Mouse (Mus musculus) layer of hippocampus, adult 9-11 months (tissue): ENCODE data around the gene Gm6020.
A peak's percentile ranks its signal among the peaks of the same experiment; 100 is the strongest.
"Not testable (repeated sequence)": the region's sequence is repeated elsewhere in the genome, so short reads cannot be mapped to it uniquely, and the experiment has no call there.

ENCODE experiments used
- DNase-seq: peaks from one replicate; pipeline ENCODE4 v3.0.0; 2022

The Gm6020 gene

DNA sequence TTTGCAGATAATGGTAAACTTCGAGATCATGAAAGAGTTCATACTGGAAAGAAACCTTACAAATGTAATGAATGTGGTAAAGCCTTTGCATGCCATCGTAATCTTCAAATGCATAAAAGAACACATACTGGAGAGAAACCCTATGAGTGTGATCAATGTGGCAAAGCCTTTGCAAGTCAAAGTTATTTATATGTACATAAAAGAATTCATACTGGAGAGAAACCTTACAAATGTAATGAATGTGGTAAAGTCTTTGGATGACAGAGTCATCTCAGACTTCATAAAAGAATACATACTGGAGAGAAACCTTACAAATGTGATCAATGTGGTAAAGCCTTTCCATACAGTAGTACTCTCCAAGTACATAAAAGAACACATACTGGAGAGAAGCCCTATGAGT lies at the start of gene Gm6020:
TSS of gene Gm6020 (plus strand) at position 301 of the 400 bp plus-strand sequence.
- not testable (repeated sequence) for DNase-seq

DNA sequence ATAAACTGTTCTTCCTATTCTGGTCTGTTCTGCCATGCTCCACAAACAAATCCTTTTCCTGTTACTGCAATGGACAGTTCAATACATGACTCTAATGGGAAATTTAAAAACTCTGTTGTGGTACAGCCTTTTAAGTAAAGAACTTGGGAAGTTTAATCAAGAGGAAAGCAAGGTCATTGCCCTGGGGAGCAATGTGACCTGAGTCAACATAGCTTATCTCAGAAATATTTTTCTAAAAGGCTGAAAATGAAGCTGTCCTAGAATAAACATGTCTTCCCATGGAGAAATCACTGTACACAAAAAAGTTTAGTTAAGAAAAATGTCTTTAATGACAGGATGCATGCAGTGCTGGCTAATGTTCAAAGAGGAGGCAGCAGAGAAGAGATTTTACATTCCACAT lies 45.0 kb upstream of the Gm6020 start:
- no peak for DNase-seq

DNA sequence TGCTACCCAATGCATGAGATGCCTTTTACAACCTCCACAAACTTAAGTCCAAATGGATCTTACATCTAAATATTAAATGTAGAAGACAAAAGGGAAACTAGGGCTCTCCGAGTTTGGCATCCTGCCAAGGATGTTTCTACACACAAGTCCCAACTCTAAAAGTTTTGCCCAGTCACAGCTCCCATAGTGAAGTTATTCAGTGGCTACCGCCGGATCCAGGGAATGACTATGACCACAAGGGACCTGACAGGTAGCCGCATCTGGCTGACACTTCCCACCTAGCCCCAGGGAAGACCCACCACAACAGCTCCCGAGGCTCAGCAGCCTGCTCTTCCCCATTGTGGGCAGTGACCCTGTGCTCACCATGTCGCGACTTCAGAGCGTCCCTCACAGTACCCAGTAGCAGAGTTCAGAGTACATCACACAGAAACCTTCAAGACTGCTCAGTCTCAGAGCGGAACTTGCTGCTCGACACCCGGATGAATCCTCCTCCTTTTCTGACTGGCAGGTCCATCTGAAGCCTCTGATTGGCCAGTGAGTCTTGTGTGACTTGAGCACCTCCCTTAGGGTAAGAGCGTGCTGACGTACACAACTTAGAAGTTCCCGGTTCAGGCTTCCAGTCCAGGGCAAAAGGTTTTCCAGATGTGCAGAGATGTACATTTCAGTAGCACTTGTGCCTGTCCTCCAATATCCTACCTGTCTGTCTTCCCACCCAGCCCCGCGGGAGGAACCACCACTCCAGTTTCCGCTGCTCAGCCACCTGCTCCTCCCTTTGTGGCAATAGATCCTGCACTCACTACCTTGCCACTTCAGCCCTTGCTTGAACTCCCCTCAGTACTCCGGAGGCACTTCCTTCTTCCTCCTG lies 43.1 kb upstream of the Gm6020 start, which contains the start of gene Zfp950:
TSS of gene Zfp950 (minus strand) at position 499 of the 865 bp plus-strand sequence.
- peak; percentile 94 for DNase-seq

DNA sequence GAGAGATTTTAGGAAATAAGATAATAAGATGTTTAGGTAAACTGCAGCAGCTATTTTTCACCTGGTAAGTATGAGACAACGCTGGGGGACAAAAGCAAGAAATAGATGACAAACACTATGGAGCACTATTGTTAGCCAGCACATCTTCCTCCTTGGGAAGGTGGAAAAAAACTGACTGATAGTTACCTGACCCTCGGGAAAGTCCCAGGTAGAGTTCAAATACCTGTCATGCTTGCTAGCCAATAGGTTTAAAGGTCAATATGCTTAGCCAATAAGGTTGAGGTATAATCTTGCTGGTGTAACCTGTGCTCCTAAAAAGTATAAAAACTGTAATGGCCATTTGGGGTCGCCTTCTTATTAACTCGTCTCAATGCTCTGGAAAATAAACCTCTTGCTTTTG lies 42.4 kb upstream of the Gm6020 start:
- no peak for DNase-seq

DNA sequence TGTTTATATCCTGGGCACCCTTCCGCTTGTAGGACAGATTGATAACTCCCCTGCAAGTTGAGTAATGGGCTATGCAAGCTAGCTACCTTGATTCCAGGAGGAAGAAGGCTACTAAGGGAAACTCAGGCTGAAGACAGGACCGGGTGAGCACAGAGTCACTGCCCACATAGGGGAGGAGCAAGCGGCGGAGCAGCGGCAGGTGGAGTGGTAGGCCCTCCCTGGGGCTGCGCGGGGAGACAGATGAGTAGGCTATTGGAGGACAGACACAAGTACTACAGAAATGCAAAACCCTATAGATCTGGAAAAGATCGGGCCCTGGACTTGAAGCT lies 32.4 kb upstream of the Gm6020 start:
- no peak for DNase-seq

DNA sequence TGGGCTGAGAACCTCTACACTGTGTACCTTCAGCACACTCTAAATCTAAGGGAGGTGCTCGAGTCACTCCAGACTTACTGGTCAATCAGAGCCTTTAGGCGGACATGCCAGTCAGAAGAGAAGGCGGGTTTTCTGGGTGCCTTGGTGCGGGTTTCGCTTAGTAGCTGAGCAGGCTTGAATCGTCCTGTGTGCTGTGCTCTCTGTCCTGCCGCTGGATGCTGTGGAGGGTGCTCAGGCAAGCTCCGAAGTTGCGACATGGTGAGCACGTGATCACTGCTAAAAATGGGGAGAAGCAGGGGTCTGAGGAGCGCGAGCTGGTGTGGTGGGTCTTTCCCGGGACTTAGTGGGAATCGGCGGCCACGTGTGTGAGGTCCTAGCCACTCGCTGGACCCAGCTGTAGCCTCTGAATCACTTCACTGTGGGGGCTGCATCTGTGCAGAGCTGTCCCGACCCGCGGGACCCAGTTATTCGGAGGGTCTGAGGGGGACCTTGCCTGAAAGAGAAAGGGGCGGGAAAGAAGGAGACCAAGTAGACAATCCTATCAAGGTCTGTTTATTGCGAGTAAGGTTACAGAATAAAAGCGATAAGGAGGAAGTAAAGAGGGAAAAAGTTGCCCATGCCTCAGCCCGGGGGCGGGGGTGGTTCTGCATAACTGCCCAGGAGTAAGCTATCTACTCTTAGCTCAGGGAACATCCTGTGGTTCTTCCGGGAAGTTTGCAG lies 31.8 kb upstream of the Gm6020 start:
- DNase-seq: no peak

DNA sequence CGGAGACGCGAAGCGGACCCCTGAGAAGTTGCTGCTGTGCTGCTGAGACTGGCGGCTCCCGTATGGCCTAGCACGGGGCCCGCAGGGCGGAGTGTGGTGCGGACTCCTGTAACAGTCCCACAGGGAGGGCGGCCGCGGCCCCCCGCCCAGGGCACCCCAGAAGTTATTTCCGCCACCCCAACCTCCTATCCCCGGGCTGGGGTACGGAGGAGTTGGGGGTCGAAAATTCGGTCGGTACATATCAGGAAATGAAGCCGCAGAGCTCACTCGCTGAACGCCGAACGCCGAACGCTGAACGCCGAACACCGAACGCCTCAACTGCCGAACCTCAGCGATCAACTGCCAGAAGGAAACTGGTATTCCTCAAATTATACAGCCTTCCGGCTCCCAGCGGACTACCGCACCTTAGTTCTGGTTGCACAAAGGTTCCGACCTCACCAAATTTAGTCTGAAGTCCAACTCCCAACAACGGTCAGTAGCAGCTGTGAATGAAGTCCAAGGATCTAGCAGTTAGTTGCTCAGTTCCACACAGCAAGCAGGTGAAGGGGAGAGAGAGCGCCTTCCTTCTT lies 7.8 kb upstream of the Gm6020 start, which contains the start of gene Gm7102:
TSS of gene Gm7102 (minus strand) at position 554 of the 569 bp plus-strand sequence.
- no peak for DNase-seq

DNA sequence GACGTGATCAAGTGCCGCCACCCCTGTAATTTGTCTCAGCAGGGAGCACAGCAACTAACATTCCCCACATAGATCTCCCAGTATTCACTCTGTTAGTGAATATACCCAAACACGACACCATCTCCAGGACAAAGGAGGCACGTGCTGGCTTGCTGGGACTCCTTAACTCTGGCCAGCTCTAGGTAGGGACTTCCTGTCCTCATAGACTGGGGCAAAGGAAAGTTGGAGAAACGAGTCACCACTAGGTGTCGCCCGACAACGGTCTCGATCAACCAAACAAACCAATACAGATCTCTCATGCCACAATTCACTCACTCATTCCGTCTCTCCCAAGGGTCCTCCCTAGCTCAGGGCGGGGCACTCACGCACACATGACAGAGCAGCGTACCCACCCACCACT lies 15.6 kb downstream of the Gm6020 start:
- peak; percentile 88 for DNase-seq

DNA sequence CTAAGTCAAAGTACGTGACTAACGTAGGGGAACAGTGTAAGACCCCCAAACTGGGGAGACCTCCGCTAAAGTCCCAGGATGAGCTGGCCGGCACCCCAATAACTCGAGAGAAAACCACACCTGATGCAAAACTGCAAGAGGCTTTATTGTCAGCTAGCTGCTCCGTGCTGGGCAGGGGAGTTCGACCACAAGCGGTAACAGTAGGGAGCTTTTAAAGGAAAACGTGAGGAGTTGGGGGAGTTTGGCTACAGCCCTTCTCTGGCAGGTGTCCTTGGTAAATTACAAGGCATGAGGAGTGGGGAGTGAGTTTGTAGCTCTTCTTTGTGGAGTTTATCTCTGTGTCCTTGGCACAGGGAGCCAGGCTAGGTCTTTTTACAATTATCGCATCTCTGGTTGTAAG lies 16.1 kb downstream of the Gm6020 start:
- no peak for DNase-seq

DNA sequence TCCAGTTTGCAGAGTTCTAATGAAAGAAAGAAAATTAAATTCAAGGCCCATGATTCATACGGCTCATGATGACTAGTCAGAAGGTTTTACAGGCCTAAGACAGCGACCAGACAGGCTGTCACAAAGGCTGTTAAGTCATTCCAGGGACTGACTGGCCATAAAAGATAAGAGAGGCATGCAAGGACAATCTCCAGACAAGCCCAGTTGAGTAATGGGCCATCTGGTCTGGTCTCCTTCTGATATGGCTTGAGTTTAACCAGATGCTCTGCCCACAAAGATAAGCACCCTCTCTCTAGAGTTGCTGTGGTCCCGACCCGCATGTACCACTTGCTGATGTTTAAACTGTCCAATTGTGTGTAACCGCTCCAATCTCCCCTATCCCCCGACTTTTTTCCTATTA lies 23.8 kb downstream of the Gm6020 start:
- not testable (repeated sequence) for DNase-seq

DNA sequence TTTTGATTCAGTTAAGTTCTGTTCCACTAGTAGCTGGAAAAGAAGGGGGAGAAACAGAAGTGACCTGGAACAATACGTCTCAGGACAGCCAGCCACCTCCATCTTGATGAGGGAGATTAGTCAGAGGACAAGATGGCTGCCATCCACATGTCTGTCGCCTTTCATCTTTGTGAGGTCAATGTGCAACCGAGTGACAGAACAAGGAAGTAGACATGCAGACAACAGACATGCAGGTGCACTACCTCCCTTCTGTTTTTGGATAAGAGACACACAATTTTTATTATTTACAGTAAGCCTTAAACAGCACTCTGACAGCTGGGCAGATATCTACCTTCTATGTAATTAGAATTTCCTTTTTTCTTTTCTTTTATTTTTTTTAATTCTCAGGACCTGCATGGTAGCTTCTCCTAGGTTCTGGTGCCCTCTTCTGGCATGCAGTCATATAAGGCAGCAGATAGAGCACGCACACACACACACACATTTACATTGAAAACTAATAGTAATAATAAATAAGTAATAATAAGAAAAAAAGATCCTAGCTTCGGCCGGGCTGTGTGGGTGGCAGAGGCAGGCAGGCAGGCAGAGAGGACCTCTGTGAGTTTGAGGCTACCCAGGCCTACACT lies 40.1 kb downstream of the Gm6020 start:
- no peak for DNase-seq

DNA sequence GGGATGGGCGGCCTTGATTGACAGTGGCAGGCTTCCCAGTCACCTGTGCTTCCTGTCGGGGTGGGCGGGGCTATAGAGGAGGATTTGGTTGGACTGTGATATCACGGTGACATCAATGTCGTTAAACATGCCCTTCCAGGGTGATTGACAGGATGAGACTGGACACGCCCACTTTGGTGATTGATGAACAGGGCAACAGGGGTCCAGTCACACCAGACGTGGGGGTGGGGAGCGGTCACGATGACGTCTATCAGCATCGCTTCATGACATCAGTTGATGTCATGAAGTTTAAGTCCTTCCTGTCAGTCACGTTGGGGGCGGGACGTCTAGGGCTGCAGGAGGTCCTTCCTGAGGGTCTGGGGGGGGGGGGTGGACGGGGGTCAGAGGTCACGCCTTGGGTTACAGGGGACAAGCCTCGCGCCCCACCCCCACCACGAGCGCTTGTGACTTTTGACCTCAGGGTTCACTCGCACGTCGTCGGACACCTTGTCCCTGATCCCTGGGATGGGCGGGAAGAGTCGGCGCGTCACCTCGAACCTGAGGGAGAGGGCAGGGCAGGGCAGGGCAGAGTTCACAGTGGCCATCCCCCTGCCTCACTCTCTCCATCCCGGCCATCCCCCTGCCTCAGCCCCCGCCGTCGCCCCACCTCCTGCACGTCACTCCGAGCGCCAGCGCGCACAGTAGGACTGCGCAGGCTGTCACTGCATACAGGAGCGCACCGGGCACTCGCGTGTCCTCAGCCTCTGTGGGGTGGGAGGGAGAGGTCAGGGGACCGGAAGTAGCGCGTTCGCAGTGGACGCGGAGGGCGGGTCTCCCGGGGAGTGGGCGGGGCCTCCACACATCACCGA lies 41.2 kb downstream of the Gm6020 start:
- DNase-seq: peak; percentile 17

DNA sequence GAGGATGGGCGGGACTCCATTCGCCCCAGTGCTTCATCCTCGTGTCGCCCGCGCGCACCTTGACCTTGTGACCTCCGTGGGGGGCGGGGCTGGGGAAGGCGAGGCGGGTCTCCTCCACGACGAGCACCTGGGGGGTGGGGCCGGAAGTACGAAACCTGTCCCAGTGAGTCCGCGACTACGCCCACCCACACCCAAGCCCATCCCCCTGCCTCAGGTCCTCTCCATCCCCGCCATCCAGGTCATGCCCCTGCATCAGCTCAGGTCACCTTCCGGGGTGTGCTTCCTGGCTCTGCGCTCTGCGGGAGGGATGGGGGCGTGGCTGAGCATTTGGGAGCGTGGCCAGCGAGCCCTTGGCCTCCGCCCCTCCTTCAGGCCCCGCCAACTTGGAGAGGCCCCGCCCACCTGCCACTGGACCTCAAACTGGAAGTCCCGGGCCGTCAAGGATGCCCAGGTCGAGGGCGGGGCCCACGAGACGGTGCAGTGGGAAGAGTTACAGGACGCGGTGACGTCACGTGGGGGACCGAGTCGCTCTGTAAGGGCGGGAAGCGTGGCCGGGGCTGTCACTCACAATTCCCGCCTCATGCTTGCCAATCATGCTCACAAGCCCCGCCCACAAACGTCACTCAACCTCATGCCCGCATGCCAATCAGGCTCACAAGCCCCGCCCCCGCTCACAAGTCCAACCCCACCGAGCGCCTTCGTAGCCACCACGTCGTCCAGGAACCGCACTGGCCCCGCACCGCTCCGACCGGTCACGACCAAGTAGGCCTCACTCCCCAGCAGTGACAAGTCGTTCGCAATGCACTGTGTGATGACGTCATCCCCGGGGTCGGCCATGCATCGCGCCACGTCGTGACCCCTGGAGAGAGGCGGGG lies 42.1 kb downstream of the Gm6020 start:
- DNase-seq: peak; percentile 94

DNA sequence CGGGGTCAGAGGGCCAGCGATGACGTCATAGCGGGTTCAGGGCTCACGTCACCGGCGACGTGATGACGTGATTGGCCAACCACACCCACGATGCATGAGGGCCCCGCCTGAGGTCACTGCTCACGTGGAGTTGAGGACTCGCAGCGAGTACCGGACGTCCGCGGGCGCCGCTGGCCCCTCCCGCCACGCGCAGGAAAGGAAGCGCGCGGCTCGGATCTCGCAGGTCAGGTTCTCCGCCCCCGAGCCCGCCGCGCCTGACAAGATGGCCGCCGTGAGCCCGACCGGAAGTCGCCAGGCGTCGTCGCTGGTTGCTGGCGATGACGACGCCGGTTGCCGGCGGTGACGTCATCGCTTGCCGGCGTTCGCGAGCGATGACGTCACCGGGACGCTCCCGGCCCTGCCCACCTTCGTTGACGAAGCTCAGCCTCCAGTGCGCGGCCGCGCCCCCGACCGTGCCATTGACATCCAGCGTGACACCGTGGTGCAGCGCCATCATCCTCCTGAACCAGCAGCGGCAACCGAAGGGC lies 42.8 kb downstream of the Gm6020 start:
- DNase-seq: peak; percentile 82

DNA sequence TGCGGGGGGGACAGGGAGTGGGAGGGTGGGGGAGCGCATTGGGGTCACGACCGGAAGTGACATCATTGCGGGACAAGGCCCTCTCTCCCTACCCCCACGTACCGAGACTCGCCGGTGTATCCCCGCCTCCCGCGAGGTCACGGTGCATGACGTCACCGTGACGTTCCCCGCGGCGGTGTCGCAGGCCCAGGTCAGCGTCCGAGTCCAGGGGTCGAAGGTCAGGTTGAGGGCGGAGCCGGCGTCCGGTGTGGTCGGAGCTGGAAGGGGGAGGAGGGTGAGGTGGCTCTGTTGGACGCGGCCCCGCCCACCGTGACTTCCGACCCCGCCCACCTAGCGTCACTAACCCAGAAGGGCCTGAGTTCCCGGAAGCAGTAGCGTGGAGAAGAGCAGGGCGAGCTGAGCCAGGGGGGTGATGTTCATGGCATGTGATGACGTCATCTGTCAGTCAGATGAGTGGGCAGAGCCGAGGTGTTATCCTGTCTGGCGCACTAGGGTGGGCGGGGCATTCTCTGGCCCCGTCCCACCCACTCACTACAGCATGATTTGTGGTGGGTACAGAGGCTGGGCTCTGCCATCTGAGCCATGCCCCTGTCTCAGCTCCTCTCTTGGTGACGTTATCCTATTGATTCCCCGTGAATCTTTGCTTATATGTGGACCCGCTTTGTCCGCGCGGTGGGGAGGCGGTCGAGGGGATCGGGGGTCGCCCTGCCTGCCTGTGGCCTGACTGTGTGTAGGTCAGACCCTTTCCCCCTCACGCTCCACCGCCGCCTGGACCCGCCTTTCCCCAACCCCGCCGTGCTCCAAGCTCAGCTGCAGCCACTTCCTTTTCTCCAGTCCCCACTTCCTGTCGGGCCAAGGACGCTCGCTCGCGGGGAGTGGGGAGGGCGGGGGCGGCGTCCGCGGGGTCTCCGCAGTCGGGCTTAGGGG lies 43.5 kb downstream of the Gm6020 start:
- peak; percentile 96 for DNase-seq

DNA sequence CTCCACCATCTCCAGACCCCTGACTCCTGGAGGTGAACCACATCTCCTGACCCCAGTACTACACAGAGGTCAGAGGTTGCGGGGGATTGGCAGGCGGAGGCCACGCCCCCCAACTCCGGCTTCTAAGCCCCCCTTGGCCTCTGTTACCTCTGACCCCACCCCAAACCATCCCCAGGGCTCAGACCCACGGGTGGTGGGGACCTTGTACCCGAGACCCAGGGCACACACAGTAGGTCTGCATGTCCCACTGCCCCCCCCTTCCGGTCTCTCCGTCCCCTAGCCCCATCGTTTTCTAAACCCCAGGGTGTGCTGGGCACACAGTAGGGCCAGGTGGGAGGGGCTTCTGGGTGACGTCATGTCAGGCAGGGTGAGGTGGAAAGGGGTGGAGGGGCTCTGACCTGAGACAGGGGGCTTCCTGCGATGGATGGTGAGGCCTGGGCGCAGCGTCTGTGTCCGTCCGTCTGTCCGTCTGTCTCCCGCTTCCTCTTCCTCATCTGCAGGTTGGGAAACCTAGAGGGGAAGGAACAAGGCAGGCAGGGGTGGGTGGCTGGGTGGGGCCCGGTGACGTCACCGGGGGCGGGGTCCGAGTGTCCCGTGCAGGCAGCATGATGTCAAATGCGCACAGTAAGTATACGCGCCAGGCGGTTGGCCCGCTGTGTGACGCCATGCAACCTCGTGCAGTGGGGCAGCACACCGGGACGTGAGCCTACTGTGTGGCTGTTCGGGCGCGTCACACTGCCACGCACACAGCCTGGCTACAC lies 44.4 kb downstream of the Gm6020 start, which contains the start of gene Csf2ra:
TSS of gene Csf2ra (minus strand) at position 489 of the 761 bp plus-strand sequence.
- peak; percentile 57 for DNase-seq
